Mouse (Mus musculus): ENCODE results near the gene Gm3159. TPM values are rescaled to one million over a fixed set of nuclear protein-coding genes. Genes with fewer than 3 reads are reported as not detected.
"Not testable (repeated sequence)": the region's sequence is repeated elsewhere in the genome, so short reads cannot be mapped to it uniquely, and the experiment has no call there.

The Gm3159 gene
- not detected for total RNA-seq (2021)
- long read RNA-seq, experiment 1 = 0 reads
- long read RNA-seq, experiment 2 = 0 reads

DNA sequence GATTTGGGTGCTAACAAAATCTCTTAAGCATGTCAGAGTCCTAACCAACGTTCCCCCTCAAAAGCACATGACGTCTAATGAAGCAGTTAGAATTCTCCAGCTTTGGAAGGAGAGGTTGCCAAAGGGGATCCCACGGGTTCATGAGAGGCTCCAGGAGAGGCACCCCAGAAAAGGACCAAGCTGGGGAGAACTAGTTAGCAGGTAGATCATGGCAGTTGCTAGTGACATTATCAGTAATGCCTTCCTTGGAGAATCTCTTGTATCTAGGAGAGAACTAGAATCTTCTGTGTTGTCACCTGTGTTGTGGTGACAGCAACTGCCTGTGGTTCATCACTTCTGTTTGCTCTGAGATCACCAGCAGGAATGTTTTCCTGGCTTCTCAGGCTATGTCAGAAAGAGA, at the start of gene Gm3159:
TSS of gene Gm3159 (plus strand) at position 301 of the 400 bp plus-strand sequence.
- intact Hi-C loops (cut with DNase I); DNase-seq (ENCODE audit: low spot score in 2 of 2): not testable (repeated sequence)

DNA sequence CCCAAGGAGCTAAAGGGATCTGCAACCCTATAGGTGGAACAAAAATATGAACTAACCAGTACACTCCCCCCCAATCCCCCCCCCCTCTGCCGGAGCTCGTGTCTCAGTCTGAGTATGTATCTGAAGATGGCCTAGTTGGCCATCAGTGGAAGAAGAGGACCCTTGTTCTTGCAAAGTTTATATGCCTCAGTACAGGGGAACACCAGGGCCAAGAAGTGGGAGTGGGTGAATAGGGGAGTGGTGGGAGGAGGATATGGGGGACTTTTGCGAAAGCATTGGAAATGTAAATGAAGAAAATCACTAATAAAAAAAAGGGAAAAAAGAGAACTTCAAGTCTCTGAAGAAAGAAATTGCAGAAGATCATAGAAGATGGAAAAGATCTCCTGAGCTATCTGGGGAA, 28.3 kb upstream of the Gm3159 start:
- DNase-seq (ENCODE audit: low spot score in 2 of 2); intact Hi-C loops (cut with DNase I): not testable (repeated sequence)

DNA sequence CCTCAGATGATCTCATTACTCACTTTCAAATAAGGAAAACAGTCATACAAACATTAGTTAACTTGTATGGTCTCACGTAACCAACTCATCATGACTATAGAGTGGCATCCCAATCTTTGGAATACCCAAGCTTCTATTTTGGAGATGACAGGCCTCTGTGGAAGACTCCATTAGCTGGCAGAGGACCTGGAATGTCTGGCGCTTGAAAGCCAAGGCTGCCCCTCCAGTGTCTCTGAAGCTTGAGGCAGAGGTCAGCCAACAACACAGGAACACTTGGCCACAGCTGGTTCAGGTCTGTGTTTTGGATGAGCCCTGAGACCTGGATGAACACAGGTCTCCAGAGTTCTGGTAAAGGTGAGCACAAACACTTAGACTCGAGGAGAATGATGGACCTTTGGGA, 27.6 kb upstream of the Gm3159 start:
- intact Hi-C loops (cut with DNase I); DNase-seq (ENCODE audit: low spot score in 2 of 2): not testable (repeated sequence)

DNA sequence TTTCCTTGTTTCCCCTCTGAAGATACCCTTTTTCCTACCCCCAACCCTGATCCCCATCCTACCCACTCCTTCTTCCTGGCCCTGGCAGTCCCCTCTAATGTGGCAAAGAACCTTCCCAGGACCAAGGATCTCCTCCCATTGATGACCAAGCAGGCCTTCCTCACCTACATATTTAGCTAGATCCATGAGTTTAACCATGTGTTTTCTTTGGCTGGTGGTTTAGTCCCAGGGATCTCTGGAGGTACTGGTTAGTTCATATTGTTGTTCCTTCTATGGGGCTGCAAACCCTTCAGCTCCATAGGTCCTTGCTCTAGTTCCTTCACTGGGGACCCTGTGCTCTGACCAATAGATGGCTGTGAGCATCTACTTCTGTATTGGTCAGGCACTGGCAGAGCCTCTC, 19.5 kb upstream of the Gm3159 start:
- DNase-seq (ENCODE audit: low spot score in 2 of 2); intact Hi-C loops (cut with DNase I): not testable (repeated sequence)

DNA sequence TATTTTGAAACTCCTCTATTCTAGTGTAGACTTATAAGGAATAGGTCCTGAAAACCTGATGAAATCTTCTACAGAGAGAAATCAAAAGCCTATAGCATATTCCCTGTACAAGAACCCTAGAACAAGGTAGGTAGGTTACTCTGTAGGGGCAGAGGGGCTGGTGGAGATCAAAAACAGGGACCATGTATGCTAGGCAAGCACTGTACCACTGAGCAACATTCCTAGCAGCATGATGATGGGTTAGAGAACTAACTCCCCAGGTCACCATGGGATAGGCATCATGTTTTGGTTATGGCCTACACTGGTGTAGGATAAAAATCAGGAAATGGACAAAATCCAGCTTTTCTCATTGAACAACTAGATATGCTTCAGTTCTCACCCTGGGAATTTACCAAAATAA, 11.7 kb upstream of the Gm3159 start:
- intact Hi-C loops (cut with DNase I) = not testable (repeated sequence)

DNA sequence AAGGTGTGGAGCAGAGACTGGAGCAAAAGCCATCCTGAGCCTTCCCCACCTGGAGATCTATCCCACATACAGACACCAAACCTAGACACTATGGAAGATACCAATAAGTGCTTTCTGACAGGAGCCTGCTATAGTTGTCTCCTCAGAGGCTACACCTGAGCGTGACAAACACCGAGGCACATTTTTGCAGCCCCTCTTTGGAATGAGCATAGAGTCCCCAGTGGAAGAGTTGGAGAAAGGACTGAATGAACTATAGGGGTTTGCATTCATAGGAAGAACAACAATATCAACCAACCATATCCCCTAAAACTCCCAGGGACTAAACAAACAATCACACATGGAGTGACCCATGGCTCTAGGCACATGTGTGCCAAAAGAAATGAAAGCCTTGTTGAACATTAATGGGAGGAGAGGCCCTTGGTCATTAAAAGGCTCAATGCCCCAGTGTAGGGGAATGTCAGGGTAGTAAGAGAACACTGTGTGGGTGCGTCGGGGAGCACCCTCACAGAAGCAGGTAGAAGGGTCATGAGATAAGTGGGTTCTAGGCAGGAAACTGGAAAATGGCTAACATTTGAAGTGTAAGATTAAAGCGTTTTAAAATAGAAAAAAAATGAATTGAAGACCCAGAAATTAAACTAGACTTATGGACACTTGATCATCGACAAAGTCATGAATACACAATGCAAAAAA, 4.3 kb upstream of the Gm3159 start:
- intact Hi-C loops (cut with DNase I); DNase-seq (ENCODE audit: low spot score in 2 of 2): not testable (repeated sequence)

More for the DNA sequence above, 11.7 kb upstream of the Gm3159 start:
- not testable (repeated sequence) for DNase-seq (ENCODE audit: low spot score in 2 of 2)

DNA sequence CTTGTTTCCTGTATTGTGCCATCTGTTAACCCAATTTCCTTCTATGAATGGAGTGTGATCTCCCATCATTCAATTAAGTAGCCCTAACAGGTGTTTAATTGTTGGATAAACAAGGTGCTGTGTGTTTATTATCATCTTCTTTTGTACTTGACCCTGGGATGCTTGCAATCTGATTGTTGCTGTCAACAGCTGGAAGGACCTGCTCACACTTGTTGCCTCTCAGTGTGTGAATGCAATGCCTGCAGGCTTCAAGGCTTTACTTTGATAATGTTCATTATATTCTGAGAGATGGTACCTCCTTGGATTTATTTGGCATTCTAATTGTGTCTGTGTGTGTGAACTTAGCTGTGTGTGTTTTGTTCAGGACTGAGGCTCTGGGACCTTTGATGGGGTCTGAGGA, 1.3 kb downstream of the Gm3159 start:
- DNase-seq (ENCODE audit: low spot score in 2 of 2); intact Hi-C loops (cut with DNase I): not testable (repeated sequence)

DNA sequence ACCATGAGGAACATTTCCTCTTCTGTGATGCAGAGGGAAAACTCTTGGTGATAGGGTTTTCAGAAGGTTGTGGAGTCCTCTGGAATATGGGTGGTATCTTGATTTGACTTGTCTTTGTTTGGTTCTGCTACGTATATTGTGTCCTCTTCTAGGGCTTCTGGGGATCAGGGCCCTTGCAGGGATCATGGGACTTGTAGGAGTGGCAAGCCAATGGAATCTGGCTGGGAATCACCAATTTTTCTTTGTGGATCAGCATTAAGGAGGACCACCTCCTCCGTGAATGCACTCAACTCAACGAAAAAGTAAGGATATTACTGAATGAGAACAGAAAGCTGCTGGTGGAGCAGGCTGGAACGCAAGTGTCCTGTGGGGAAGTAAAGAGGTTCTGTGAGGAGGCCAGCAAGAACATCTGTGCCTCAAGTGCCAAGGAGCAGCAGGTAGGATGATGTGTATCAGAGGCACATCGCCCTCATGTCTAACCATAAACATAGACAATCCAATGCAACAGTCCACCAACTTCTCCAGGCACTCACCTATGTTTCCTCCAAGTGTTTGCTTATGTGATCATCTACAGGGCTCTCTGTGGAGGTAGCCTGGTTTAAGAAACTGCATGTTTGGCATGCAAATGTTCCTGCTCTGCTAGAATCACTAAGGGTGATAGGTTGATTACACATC, 2.9 kb downstream of the Gm3159 start:
- DNase-seq (ENCODE audit: low spot score in 2 of 2); intact Hi-C loops (cut with DNase I): not testable (repeated sequence)

DNA sequence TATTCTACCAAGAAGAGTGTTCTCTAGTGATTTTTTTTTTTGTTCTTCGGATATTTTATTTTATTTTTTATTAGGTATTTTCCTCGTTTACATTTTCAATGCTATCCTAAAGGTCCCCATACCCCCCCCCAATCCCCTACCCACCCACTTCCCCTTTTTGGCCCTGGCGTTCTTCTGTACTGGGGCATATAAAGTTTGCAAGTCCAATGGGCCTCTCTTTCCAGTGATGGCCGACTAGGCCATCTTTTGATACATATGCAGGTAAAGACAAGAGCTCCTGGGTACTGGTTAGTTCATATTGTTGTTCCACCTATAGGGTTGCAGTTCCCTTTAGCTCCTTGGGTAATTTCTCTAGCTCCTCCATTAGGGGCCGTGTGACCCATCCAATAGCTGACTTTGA, 3.9 kb downstream of the Gm3159 start:
- intact Hi-C loops (cut with DNase I); DNase-seq (ENCODE audit: low spot score in 2 of 2): not testable (repeated sequence)

DNA sequence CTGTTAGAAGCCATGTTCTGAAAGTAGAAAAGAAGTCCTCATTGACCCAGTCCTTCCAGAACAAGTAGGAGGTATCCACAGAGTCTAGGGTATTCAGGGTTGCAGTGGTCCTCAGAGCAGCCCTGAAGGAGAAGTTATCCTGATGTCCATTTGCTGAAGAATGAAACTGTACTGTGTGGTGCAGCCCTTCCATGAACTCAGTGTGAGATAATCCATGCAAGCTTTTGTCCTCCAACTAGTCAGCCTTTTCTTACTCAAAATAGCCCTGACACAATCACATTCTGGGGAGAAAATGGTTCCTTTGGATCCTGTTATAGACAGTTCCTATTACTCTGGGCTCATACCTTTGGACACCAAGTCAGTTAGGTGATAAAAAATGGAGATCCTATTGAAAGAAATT, 6.5 kb downstream of the Gm3159 start:
- DNase-seq (ENCODE audit: low spot score in 2 of 2); intact Hi-C loops (cut with DNase I): not testable (repeated sequence)

DNA sequence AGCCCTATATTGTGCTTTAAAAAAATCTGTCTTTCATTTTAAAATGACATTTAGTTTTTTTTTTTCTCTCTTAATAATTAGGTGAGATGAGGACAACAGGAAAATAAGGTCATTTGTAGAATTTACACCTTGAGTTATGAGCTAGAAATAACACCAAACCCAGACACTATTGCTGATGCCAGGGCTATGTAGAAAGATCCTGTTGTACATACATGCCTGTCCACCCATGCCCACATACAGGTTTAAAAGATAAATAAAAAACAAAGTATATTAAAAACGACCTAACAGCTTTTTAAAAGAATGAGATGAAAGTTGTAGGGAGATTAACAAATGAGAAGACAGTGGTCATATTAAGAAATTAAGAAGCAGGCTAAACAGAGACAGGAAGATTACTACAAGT, 12.6 kb downstream of the Gm3159 start:
- intact Hi-C loops (cut with DNase I); DNase-seq (ENCODE audit: low spot score in 2 of 2): not testable (repeated sequence)

DNA sequence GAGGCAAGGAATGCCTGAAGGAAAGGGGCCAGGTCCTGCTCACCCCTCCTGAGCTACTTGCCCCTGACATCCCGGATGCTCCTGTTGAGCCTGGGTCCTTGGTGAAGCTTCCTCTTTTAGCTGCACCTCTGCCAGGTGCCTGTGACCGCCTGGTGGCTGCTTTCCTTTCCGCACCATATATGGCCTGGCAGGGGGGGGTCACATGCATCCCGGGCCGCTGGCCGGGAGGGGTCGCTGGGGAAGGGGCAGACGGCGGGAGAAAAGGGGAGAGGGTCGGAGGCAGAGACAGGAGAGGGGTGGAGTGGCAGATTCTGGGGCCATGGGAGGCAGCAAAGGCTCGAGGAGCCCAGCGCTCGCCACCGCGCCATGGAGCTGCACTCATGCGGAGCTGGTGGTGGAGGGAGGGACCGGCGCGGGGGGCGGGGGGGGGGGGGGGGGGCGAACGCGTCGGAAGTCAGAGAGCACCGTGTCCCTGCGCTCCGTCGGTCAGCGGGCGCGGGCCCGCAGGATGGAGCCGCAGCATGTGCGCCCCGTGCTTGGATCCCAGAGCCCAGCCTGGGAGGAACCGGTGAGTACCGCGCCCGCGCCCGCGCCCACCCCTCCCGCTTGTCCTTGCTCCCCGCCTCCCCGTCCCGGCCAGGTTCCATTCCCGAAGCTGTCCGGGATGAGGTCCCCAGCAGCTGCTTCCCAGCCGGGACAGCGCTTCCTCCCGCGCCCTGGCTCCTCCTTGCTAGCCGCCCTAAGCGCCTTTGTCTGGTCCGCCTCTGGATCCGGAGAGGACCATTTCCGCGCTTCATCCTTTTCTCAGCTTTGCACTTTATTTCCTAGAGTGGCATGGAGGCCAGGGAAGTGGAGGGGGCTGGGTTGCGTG, 17.9 kb downstream of the Gm3159 start, which contains the start of gene Gm3164:
TSS of gene Gm3164 (plus strand) at position 484 of the 871 bp plus-strand sequence.
- intact Hi-C loops (cut with DNase I) = not testable (repeated sequence)
- DNase-seq (ENCODE audit: low spot score in 2 of 2) = peak; percentile 22 to 41

DNA sequence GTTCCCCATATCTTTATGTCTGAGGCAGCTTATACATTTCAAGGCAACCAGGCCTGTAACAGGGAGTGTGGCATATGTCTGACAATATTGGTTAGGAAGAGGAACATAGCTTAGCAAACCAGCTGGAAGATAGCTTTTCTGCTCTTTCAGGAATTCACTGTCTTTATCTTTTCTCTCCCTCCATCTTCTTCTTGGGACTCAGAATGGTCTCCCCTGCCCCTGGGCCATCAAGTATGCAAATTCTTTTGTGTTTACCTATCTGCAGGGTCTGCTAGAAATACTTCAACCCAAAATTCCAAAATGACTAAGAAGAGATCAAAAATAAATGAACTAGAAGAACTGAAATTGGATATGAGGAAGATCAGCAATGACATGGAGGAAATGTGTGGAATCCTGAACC, 33.4 kb downstream of the Gm3159 start, which contains the start of gene Gm3173:
TSS of gene Gm3173 (plus strand) at position 301 of the 400 bp plus-strand sequence.
- intact Hi-C loops (cut with DNase I); DNase-seq (ENCODE audit: low spot score in 2 of 2): not testable (repeated sequence)

Other genes with a start within 250 kb of the Gm3159 start
- gene Gm3127, start 232.5 kb upstream of the Gm3159 start, total RNA-seq (2021) = not detected
- gene Gm2974, start 214.9 kb upstream of the Gm3159 start, total RNA-seq (2021) = 1 to 10 TPM in 1 of 2 experiments, under 1 TPM in 1; 0.95 to 1.4 TPM
- not detected for gene Gm3138, start 147.9 kb upstream of the Gm3159 start, total RNA-seq (2021)
- gene Gm3149, start 80.2 kb upstream of the Gm3159 start, total RNA-seq (2021) = not detected
- gene 2610042L04Rik, start 62.8 kb upstream of the Gm3159 start, total RNA-seq (2021) = 1 to 10 TPM; 1.3 to 1.5 TPM
- under 1 TPM in 1 of 2 experiments, not detected in 1; 0.49 TPM for gene Gm3164, start 17.9 kb downstream of the Gm3159 start, total RNA-seq (2021)
- gene Gm3173, start 33.5 kb downstream of the Gm3159 start, total RNA-seq (2021) = not detected
- gene Gm3182, start 84.2 kb downstream of the Gm3159 start, total RNA-seq (2021) = under 1 TPM in 1 of 2 experiments, not detected in 1; 0.19 TPM
- gene Gm3047, start 157.9 kb downstream of the Gm3159 start, total RNA-seq (2021) = not detected
- gene Gm8159, start 234.8 kb downstream of the Gm3159 start, total RNA-seq (2021) = under 1 TPM in 1 of 2 experiments, not detected in 1; 0.31 TPM